Mouse (Mus musculus) gastrocnemius, postnatal 14 days (tissue): ENCODE results near the gene Gm36864. TPM values are rescaled to one million over a fixed set of nuclear protein-coding genes. Genes with fewer than 3 reads are reported as not detected.
"Not testable (repeated sequence)": the region's sequence is repeated elsewhere in the genome, so short reads cannot be mapped to it uniquely, and the experiment has no call there.

Source experiments
- DNase-seq: peaks from one replicate; pipeline ENCODE4 v3.0.0; 2021; ENCODE audit warnings: mixed read lengths
- intact Hi-C: fragments of 180-260 bp; cut with DNase I; formaldehyde crosslinking; loops from one replicate; pipeline ENCODE4 v1.15.1; 2025; ENCODE audit warnings: low total_unique reads
- long read RNA-seq, 2 experiments: library from polyadenylated mRNA; stranded (forward); transcript quantifications; one replicate each; pipeline ENCODE4 v2.0.0; 2021
- total RNA-seq, 2 experiments: library from RNA; stranded (reverse); gene quantifications; 2 replicates each; pipeline ENCODE4 v1.2.3; 2021

Gm36864 gene
- not detected for total RNA-seq
- long read RNA-seq, experiment 1, result 0 reads
- long read RNA-seq, experiment 2, result 0 reads

DNA sequence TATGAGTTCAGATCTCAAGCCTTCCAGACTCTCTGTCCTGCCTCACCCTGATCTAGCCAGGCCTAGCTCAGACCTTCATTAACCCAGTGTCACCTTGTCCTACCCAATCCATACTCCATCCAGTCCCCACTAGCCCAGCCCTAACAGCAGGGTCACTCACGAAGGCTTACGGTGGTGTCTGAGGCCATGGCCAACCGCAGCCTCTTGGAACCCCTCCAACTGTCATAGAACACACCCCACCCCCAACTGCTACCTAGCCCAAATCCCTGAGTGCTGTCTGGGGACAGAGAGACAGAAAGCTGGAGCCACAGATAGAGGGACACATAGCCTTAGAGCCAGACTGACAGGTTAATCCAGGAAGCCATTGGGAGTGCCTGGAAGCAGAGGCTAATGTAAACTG is at the start of gene Gm36864:
Gene Gm36864, plus strand, starts transcription at position 269 of the 400 bp plus-strand sequence.
- intact Hi-C loops, result no loop called here
- no peak for DNase-seq

DNA sequence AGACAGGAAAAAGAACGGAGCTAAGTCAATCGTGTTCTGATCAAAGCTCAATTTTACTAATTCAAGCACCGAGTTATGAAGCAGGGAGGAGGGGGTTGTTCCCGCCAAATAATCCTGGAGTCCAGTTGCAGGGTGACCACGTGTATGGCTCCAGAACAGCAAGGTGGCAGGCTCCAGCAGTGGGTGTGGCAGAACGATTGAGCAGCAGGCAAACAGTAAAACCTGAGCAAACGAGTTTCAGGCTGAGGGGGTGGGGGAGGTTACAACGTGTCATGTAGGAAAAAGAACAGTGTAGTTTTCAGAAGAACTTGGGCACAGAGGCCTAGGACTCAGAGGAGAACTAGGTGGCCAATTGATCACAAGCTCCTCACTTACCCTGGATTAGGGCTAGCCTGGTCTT is 49.5 kb upstream of the Gm36864 start:
- DNase-seq, intact Hi-C loops: not testable (repeated sequence)

DNA sequence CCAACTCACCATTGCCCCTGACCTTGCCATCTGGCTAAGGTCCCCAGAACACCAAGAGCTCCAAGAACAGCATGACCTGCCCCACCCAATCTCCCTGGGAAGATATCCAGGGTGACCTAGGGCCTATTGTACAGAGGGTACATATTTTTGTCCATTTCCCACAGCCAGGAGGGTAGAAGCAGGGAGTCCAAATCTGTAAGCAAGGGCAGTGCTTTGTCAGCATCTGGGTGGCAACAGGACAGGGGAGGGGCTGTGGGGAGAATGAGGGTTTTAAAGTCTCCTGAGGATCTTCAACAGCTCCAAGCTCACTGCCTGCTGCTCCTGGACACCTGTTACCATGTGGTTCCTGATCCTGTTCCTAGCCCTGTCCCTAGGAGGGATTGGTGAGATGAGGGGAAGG is 48.0 kb upstream of the Gm36864 start, which contains the start of gene Klk1b24:
Gene Klk1b24, plus strand, starts transcription at position 301 of the 400 bp plus-strand sequence.
- DNase-seq, intact Hi-C loops: not testable (repeated sequence)

DNA sequence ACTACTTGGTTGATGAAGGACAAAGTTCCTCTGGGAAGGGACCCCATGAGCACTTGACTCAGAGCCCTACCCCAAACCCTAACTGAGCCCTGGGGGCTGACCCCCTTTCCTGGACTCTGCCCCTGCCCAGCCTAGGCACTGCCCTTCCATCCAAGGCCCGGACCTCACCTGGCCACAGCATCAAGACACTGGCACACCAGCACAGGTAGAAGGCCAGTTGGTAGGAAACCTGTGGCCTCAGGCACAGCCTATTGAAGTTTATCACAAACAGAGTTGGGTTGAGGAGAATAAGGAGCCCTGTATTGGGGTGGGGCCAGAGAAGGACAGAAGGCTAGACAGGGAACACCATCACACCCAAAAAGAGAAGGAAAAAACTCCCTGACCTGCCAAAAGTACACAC is 42.5 kb upstream of the Gm36864 start:
- DNase-seq, intact Hi-C loops: not testable (repeated sequence)

DNA sequence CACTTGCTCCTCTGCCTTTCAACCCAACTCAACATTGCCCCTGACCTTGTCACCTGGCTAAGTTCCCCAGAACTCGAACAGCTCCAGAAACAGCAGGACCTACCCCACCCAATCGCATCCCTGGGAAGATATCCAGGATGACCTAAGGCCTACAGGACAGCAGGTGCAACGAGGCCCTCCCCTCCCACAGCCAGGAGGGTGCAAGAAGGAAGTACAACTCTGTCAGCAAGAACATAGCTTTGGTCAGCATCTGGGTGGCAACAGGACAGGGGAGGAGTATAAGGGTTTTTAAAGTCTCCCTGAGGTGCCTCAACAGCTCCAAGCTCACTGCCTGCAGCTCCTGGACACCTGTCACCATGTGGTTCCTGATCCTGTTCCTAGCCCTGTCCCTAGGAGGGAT is 38.1 kb upstream of the Gm36864 start, which contains the start of gene Klk1b3:
Gene Klk1b3, plus strand, starts transcription at position 301 of the 400 bp plus-strand sequence.
- no peak for DNase-seq
- intact Hi-C loops, result no loop called here

DNA sequence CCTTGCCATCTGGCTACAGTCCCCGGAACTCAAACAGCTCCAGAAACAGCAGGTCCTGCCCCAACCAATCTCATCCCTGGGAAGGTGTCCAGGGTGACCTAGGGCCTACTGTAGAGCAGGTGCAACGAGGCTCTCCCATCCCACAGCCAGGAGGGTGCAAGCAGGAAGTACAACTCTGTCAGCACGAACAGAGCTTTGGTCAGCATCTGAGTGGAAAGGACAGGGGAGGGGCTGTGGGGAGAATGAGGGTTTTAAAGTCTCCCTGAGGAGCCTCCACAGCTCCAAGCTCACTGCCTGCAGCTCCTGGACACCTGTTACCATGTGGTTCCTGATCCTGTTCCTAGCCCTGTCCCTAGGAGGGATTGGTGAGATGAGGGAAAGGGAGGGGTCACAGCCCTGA is 28.8 kb upstream of the Gm36864 start, which contains the start of gene Klk1b4:
Gene Klk1b4, plus strand, starts transcription at position 301 of the 400 bp plus-strand sequence.
- DNase-seq, intact Hi-C loops: not testable (repeated sequence)

DNA sequence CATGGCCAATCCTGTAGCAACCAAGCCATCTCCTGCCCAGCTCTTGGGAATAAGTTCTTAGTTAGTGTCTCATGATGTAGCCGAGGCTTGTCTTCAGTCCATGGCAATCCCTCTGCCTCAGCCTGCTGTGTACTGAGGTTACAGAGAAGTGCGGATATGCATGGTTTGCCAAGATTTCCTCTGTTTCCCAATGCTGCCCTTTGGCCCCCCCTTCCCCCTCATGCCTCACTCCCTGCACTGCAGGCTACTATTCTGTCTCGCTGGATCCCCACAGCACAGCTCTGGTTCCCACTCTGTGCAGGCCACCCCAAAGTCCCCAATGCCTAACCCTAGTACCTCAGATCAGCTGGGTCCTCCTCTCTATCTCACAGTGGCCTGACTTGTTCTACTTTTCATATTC is 27.7 kb upstream of the Gm36864 start:
- intact Hi-C loops, result no loop called here
- no peak for DNase-seq

DNA sequence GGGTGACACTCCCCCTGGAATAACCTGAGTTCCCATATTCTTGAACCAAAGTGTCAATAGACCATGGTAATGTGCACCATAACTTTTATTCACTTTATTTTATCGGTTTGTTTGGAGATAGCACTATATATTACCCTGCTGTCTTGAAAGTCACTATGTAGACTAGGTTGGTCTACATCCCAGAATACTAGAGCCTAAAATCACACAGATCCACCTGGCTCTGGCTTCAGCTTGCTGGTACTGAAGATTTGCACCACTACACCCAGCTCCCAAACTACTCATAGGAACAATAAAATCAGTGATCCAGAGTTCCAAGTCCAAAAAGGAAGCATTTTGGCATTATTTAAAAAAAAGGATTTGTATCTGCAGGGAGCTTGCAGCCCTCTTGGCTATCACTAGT is 20.3 kb upstream of the Gm36864 start, which contains the start of gene Klk1b5:
Gene Klk1b5, plus strand, starts transcription at position 301 of the 400 bp plus-strand sequence.
- no peak for DNase-seq
- intact Hi-C loops, result no loop called here

DNA sequence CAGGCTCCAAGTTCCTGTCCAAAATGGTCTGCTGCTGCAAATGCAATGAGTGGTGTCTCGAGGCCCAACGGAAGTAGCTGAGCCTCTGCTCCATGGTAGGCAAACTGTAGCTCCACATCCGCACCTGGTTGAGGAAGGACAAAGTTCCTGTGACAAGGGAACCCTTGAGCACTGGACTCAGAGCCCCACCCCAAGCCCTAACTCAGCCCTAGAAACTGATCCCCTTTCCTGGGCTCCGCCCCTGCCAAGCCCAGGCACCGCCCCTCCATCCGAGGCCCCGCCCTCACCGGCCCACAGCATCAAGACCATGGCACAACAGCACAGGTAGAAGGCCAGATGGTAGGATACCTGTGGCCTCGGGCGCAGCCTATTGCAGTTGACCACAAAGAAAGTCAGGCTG is 14.4 kb upstream of the Gm36864 start:
- intact Hi-C loops, DNase-seq: not testable (repeated sequence)

DNA sequence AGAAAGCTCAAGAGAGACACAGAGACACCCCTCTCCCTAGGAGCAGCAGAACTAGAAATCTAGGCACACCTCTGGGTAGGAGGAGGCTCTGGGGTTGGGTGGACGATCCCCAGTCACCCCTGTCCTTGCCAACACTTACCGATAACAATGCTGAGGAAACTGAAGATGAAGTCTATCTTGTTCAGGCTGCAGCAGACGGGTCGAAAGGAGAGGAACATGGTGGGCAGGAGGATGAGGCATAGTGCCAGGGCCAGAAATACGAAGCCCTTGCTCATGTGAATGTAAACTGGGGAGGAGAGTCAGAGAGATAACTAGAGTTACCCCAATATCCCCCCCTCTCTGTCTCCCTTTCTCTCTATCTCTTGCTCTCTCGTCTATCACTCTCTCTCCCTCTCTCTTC is 13.6 kb upstream of the Gm36864 start:
- intact Hi-C loops, DNase-seq: not testable (repeated sequence)

DNA sequence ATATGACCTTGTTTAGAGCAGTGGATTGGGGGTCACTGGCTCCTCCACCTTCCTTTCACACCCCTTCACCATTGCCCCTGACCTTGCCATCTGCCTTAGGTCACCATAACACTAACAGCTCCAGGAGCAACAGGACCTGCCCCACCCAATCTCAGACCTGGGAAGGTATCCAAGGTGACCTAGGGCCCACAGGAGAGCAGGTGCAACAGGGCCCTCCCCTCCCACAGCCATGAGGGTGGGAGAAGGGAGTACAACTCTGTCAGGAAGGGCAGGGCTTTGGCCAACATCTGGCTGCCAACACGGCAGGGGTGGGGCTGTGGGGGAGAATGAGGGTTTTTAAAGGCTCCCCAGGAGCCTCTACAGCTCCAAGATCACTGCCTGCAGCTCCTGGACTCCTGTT is 10.9 kb upstream of the Gm36864 start, which contains the start of gene Klk1:
Gene Klk1, plus strand, starts transcription at position 285 of the 400 bp plus-strand sequence.
- DNase-seq, result no peak
- intact Hi-C loops, result no loop called here

DNA sequence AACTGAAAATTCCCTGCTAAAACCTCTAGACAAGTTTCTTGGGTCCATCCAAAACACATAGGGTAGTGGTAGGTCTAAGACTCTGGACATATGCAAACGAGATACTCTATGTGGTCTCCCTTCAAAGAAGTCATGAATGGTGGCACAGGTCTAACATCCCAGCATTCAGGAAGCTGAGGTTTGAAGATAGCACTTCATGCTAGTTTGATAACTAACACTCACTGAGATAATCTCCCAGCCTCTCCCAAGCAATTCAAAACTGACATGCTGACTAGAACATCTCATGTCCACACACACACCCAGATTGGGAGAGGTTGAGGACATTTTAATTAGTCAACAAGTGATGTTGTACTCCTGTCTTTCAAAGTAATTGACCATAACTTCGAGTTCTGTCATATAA is 3.9 kb downstream of the Gm36864 start:
- no peak for DNase-seq
- intact Hi-C loops, result no loop called here

DNA sequence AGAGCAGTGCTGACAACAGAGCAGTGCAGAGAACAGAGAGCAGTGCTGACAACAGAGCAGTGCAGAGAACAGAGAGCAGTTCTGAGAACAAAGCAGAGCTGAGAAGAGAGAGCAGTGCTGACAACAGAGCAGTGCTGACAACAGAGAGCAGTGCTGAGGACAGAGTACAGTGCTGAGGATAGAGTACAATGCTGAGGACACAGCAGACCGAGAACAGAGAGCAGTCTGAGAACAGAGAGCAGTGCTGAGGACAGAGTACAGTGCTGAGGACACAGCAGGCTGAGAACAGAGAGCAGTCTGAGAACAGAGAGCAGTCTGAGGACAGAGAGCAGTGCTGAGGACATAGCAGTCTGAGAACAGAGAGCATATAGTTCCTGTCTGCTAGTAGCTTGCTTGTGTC is 4.7 kb downstream of the Gm36864 start:
- intact Hi-C loops, result no loop called here
- no peak for DNase-seq

DNA sequence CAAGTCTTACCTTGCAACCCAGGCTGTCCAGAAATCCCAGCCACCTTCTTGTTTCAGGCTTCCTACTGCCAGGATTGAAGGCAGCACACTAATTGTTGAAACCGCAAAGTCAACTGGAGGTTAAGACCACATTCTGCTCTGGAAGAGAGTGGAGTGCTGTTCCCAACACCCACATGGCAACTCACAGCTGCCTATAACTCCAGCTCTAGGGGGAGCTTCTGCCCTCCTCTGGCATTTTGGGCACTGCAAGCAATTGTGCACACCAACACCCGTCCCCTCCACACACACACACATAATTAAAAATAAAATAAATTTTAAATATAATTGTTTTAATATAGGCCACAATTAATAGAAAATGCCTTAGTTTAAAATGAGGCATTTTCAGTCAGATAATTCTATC is 5.2 kb downstream of the Gm36864 start:
- intact Hi-C loops, result no loop called here

DNA sequence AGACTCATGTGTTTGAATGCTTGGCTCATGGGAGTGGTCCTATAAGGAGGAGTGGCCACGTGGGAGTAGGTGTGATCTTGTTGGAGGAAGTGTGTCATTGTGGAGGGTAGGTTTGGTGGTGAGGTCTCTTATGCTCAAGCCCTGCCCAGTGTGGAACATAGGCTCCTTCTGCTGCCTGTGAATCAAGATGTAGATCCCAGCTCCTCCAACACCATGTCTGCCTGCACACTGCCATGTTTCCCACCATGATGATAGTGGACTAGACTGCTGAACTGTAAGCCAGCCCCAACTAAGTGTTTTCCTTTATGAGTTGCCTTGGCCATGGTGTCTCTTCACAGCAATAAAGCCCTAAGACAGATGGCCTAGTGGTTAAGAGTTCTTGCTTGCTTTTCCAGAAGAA is 8.1 kb downstream of the Gm36864 start:
- intact Hi-C loops, result no loop called here
- DNase-seq, result no peak

More for the DNA sequence above, 5.2 kb downstream of the Gm36864 start:
- no peak for DNase-seq

DNA sequence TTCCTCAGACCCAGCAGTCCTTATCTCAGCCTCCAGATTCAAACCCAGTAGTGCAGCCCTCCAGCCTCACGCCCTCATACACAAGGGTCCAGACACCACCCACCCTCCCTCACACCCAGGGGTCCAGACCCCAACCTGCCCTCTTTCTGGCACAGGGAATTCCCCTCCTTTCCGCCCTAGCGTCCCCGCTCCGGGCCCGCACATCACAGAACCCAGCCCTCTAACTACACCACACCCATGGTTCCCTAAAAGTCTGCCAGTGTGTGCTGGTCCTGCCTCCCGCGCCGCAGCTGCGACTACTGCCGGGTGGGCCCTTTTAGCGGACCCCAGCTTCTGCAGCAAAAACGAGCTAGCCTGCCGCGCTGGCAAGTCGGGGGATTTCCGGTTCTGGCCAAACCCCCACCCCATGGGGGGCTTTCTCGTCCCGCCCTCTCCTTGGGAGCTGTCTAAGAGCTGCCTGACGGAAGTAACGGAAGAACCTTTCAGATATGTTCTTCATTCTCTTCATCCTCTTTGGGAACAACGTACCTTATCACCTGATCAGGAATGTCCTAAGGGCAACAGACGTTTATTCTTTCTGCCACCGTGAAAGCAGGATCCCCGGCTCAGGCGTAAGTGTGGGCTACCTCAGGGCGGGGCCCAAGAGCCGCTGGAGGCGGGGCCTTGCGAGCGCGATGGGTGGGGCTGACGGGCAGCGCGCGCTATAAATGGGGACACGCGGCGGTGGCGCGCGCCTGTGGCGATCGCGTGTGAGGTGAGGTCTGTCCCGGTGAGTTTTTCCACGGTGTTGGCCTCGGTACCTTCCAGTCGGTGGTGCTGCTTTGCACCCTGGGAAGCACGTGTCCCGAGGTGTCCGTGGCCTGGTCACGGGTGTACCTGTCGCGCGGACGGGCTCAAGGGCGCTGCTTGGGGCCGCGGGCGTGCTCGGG is 10.3 kb downstream of the Gm36864 start, which contains the start of the genes 1700028J19Rik and 2410002F23Rik:
Gene 1700028J19Rik, minus strand, starts transcription at position 641 of the 929 bp plus-strand sequence.
Gene 2410002F23Rik, plus strand, starts transcription at position 668 of the 929 bp plus-strand sequence.
- intact Hi-C loops, result no loop called here
- peak; percentile 90 for DNase-seq

DNA sequence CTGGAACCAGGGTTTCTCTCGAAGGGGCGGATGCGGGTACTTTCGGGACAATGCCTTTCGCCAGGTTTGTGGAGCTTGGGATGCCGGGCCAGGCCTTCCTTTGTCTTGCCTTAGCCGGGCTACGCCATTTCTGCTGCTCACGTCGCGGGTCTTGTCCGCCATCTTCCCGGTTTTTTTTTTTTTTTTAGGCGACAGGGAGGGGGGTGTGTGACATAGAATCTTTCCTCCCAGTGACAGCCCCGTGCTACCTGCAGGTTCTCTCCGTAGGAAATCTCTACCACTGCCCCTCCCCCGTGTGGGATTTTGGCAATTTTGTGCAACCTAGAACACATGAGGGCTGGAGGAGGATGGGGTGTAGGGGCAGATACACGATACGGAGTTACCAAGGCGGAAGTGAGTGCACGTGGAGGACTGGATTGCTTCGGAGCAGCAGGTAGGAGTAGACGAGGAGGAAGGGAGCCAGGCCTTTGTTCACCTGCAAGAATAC is 11.1 kb downstream of the Gm36864 start:
- no peak for DNase-seq
- intact Hi-C loops, result no loop called here

DNA sequence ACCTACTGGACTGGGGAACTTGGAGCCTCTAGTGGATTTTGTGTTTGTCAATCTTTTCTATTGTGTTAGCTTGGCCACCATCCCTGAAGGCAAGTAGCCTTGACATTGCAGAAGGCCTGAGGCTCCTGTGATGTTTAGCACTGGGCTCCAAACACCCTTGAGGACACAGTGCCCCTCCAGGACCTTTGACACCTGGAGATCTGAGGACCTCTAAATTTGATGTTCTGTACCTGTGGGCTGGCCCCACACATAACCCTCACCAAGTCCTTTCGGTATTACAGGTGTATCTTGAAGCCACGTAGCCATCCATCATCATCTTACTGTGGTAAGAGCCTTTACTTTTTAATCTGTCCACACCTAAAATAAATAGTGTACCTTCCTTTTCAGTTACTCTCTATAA is 12.0 kb downstream of the Gm36864 start:
- no peak for DNase-seq
- intact Hi-C loops, result no loop called here

DNA sequence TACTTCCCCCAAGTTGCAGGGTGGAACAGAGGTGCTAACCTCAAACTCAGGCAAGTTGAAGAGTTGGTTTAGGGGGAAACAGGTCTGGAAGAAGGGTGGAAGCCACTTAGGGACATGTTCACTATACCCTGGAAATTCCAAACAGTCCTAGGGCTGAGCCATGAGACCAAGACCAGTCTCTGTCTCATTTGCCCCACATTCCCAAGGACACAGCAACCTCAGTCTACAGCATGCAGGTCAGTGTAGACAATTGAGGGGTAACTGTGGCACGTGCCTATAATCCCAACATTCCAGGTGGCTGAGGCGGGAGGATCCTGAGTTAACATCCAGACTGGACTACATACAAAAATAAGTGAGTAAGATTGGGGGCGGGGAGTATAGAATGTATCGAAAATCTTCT is 13.3 kb downstream of the Gm36864 start:
- intact Hi-C loops, result no loop called here
- no peak for DNase-seq

DNA sequence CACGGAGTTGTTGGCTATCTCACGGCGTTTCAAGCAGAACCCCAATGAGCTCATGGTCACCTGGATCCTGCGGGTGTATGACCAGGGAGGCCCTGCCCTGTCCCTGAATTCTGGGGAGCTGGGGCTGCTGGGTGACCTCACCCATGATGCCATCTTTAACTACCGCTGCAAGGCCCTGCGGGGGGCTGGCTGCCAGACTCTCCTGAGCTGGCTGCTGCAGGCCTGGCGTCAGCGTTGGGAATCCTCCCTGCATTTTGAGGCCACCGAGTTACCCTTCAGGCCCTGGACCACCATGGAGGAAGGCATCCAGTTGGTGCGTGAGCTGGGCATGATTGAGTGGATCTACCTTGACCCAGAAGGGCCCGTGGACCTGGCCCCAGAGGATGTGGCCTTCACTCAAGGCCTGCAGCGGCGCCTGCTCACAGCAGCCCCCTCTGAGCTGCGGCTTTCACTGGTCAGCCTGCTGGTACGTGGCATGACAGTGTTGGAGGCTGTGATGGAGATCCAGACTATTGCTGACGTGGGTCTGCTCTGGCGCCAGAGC is 14.8 kb downstream of the Gm36864 start:
- DNase-seq, intact Hi-C loops: not testable (repeated sequence)
